ENCODE assay signal across 28 mouse cellular contexts in genomic region chr2:113774150-113774805, GRCm38 (mm10). TPM values are rescaled to one million over a fixed set of nuclear protein-coding genes. Genes with fewer than 3 reads are reported as not detected.
DNase-seq lines count a peak whose midpoint lies in the region; ATAC-seq and TF ChIP-seq lines count a peak whose summit lies in the region.
"Had no signal": no experiment of that assay in that cellular context is flagged by ENCODE, and none has a peak within 500 bp of the region (broad histone marks: within the 10 kb centered on the region; RNA-seq: fewer than 3 reads in every experiment).

No protein-coding gene starts in this region.

- no peaks in the 10 kb centered on the region for H3K9me3 ChIP-seq in kidney, embryonic 15.5 days (replicated peaks)
- H3K9me3 ChIP-seq in kidney, embryonic 16.5 days (ENCODE audit: low read length) = no peaks in the 10 kb centered on the region
- H3K9me3 ChIP-seq in CH12.LX (replicated peaks; ENCODE audit: low read length) = no peaks in the 10 kb centered on the region
- no peaks in the 10 kb centered on the region for H3K9me3 ChIP-seq in intestine, embryonic 15.5 days
- no peaks in the 10 kb centered on the region for H3K9me3 ChIP-seq in liver, embryonic 15.5 days (replicated peaks)
- H3K9me3 ChIP-seq: embryonic facial prominence, embryonic 10.5 days; heart, embryonic 15.5 days; limb, embryonic 15.5 days; lung, embryonic 15.5 days; midbrain, embryonic 10.5 days; neural tube, embryonic 13.5 days had no signal

- no peak overlapping the region for H3K4me2 ChIP-seq in kidney, embryonic 15.5 days
- no peak overlapping the region for H3K4me2 ChIP-seq in kidney, embryonic 16.5 days (replicated peaks; ENCODE audit: low read depth, low read length)
- peak overlapping the region; percentile 21; the same call in 1 of the 2 replicates for H3K4me2 ChIP-seq in CH12.LX (ENCODE audit: insufficient read depth, low read depth, poor library complexity, severe bottlenecking)
- no peak overlapping the region; the same call in 1 of the 2 replicates for H3K4me2 ChIP-seq in intestine, embryonic 15.5 days (replicated peaks)
- 0 out of 2 replicates have a peak overlapping the region, but pooled peaks have one; percentile 10 for H3K4me2 ChIP-seq in liver, embryonic 15.5 days
- H3K4me2 ChIP-seq: heart, embryonic 15.5 days; limb, embryonic 15.5 days; lung, embryonic 15.5 days; neural tube, embryonic 13.5 days had no signal

- TF ChIP-seq EP300 in CH12.LX (IDR thresholded peaks at IDR 0.05; ENCODE audit: low read length) = no peak

- TF ChIP-seq CTCF in CH12.LX (conservative IDR thresholded peaks at IDR 0.05 in 1 of 2, IDR thresholded peaks at IDR 0.05 in 1 of 2; ENCODE audit: low read depth in 2 of 2, low read length in 2 of 2) = no peak

- H3K27ac ChIP-seq in kidney, embryonic 15.5 days = no peak overlapping the region
- H3K27ac ChIP-seq in kidney, embryonic 16.5 days (ENCODE audit: low read length) = no peak overlapping the region
- no peak overlapping the region for H3K27ac ChIP-seq in CH12.LX (ENCODE audit: insufficient read depth, low read depth)
- no peak overlapping the region for H3K27ac ChIP-seq in intestine, embryonic 15.5 days
- H3K27ac ChIP-seq in liver, embryonic 15.5 days (replicated peaks) = no peak overlapping the region
- H3K27ac ChIP-seq: embryonic facial prominence, embryonic 10.5 days; heart, embryonic 15.5 days; left cerebral cortex, adult 2 months; limb, embryonic 15.5 days; lung, embryonic 15.5 days; midbrain, embryonic 10.5 days; neural tube, embryonic 13.5 days had no signal

- no peak for TF ChIP-seq POLR2A in CH12.LX (IDR thresholded peaks at IDR 0.05; ENCODE audit: low read depth, low read length)

- no peak overlapping the region for H3K9ac ChIP-seq in kidney, embryonic 15.5 days
- H3K9ac ChIP-seq in kidney, embryonic 16.5 days (replicated peaks; ENCODE audit: low read length) = no peak overlapping the region
- H3K9ac ChIP-seq in CH12.LX (ENCODE audit: insufficient read depth, low read depth) = no peak overlapping the region
- no peak overlapping the region for H3K9ac ChIP-seq in intestine, embryonic 15.5 days
- no peak overlapping the region for H3K9ac ChIP-seq in liver, embryonic 15.5 days
- H3K9ac ChIP-seq: forebrain, postnatal 0 days; heart, embryonic 15.5 days; limb, embryonic 15.5 days; lung, embryonic 15.5 days; neural tube, embryonic 13.5 days had no signal

- ATAC-seq in kidney, embryonic 15.5 days (replicated peaks; ENCODE audit: low FRiP score) = 0 out of 2 replicates have a peak, but pooled peaks have one; percentile 6
- ATAC-seq in kidney, embryonic 16.5 days (ENCODE audit: low FRiP score, low TSS enrichment) = no peak; the same call in 1 of the 2 replicates
- ATAC-seq in intestine, embryonic 15.5 days = peak; percentile 97
- no peak for ATAC-seq in liver, embryonic 15.5 days (ENCODE audit: insufficient read depth)
- no peak for ATAC-seq in erythroid progenitor cell, adult 5-6 weeks (replicated peaks; ENCODE audit: low FRiP score, poor library complexity, severe bottlenecking)
- ATAC-seq: forebrain, postnatal 0 days; hindbrain, embryonic 16.5 days; midbrain, embryonic 16.5 days had no signal

- 0 out of 2 replicates have a peak, but pooled peaks cover 3% of the 10 kb centered on the region for H3K4me1 ChIP-seq in kidney, embryonic 15.5 days
- H3K4me1 ChIP-seq in kidney, embryonic 16.5 days (ENCODE audit: insufficient read depth, low read length) = no peaks in the 10 kb centered on the region
- H3K4me1 ChIP-seq in CH12.LX (ENCODE audit: control insufficient read depth in 1 of 2, insufficient read depth in 2 of 2) = no peaks in the 10 kb centered on the region
- H3K4me1 ChIP-seq in intestine, embryonic 15.5 days (replicated peaks) = no peaks in the 10 kb centered on the region
- no peaks in the 10 kb centered on the region for H3K4me1 ChIP-seq in liver, embryonic 15.5 days (replicated peaks)
- H3K4me1 ChIP-seq: embryonic facial prominence, embryonic 10.5 days; heart, embryonic 15.5 days; limb, embryonic 15.5 days; lung, embryonic 15.5 days; midbrain, embryonic 10.5 days; neural tube, embryonic 13.5 days had no signal

- dilution Hi-C loops in CH12.LX (cut with MboI; ENCODE audit: extremely low pct_ligation_motif_present, extremely low pct_unique_long_range_greater_than_20kb, low sequenced_read_pairs) = no loop called here

- H3K4me3 ChIP-seq in kidney, embryonic 15.5 days (replicated peaks) = no peak overlapping the region
- H3K4me3 ChIP-seq in kidney, embryonic 16.5 days (ENCODE audit: low read length) = no peak overlapping the region
- no peak overlapping the region for H3K4me3 ChIP-seq in CH12.LX (replicated peaks in 1 of 3; ENCODE audit: low read depth in 2 of 3, low read length in 2 of 3, poor library complexity in 1 of 3)
- H3K4me3 ChIP-seq in intestine, embryonic 15.5 days (replicated peaks) = no peak overlapping the region
- H3K4me3 ChIP-seq in liver, embryonic 15.5 days (replicated peaks) = no peak overlapping the region
- H3K4me3 ChIP-seq: embryonic facial prominence, embryonic 10.5 days; heart, embryonic 15.5 days; left cerebral cortex, adult 2 months; limb, embryonic 15.5 days; lung, embryonic 15.5 days; midbrain, embryonic 10.5 days; myocyte; neural tube, embryonic 13.5 days had no signal

- TF ChIP-seq RAD21 in CH12.LX (IDR thresholded peaks at IDR 0.05; ENCODE audit: low read depth, low read length) = no peak

- no peaks in the 10 kb centered on the region for H3K79me2 ChIP-seq in CH12.LX (replicated peaks; ENCODE audit: control insufficient read depth, extremely low read depth, insufficient read depth, poor library complexity, severe bottlenecking)

- H3K27me3 ChIP-seq in kidney, embryonic 15.5 days = no peaks in the 10 kb centered on the region
- H3K27me3 ChIP-seq in kidney, embryonic 16.5 days (ENCODE audit: insufficient read depth, low read length) = no peaks in the 10 kb centered on the region
- H3K27me3 ChIP-seq in CH12.LX (replicated peaks) = no peaks in the 10 kb centered on the region
- H3K27me3 ChIP-seq in intestine, embryonic 15.5 days (replicated peaks) = no peaks in the 10 kb centered on the region
- no peaks in the 10 kb centered on the region for H3K27me3 ChIP-seq in liver, embryonic 15.5 days
- H3K27me3 ChIP-seq: heart, embryonic 15.5 days; lung, embryonic 15.5 days; neural tube, embryonic 13.5 days; Patski had no signal

- no peak for DNase-seq in CH12.LX (ENCODE audit: extremely low read depth)
- no peak for DNase-seq in right cerebral cortex, postnatal 4 days
- no peak for DNase-seq in right cerebral cortex, postnatal 14 days
- DNase-seq: cerebellum, adult 11 months; cerebellum, postnatal 10 days; forebrain, postnatal 0 days; gastrocnemius, postnatal 14 days; heart, postnatal 4 days; layer of hippocampus, adult 9-11 months; left cerebral cortex, postnatal 4 days; retina, postnatal 1 day had no signal

- WGBS in kidney, embryonic 15.5 days = 69% methylated on average over 6 of the region's 6 CpGs
- 74% methylated on average over 6 of the region's 6 CpGs for WGBS in kidney, embryonic 16.5 days
- WGBS in intestine, embryonic 15.5 days = 58% methylated on average over 6 of the region's 6 CpGs
- WGBS in liver, embryonic 15.5 days (ENCODE audit: insufficient replicate concordance) = 41% methylated on average over 6 of the region's 6 CpGs

- H3K36me3 ChIP-seq in kidney, embryonic 15.5 days = no peaks in the 10 kb centered on the region
- no peaks in the 10 kb centered on the region for H3K36me3 ChIP-seq in kidney, embryonic 16.5 days (ENCODE audit: insufficient read depth, low read length)
- H3K36me3 ChIP-seq in CH12.LX (replicated peaks in 1 of 2; ENCODE audit: control insufficient read depth in 1 of 2, insufficient read depth in 1 of 2, low read length in 1 of 2) = no peaks in the 10 kb centered on the region
- H3K36me3 ChIP-seq in intestine, embryonic 15.5 days = no peaks in the 10 kb centered on the region
- no peaks in the 10 kb centered on the region for H3K36me3 ChIP-seq in liver, embryonic 15.5 days (replicated peaks)
- H3K36me3 ChIP-seq: embryonic facial prominence, embryonic 10.5 days; G1E; heart, embryonic 15.5 days; limb, embryonic 15.5 days; lung, embryonic 15.5 days; midbrain, embryonic 10.5 days had no signal

- in situ Hi-C loops in CH12.LX (cut with MboI; ENCODE audit: low pct_ligation_motif_present, low pct_unique_long_range_greater_than_20kb, low sequenced_read_pairs) = no loop called here

TF ChIP-seq in CH12.LX, 34 proteins besides CTCF, POLR2A, EP300 and RAD21 (continues in another document):
- TF ChIP-seq BHLHE40 (IDR thresholded peaks at IDR 0.05; ENCODE audit: low read depth, low read length) (no peak), IRF4 (IDR thresholded peaks at IDR 0.05; ENCODE audit: low read depth, low read length) (no peak), GABPA (IDR thresholded peaks at IDR 0.05; ENCODE audit: insufficient replicate concordance, low read depth, low read length) (no peak), MAFK (IDR thresholded peaks at IDR 0.05; ENCODE audit: insufficient replicate concordance, low read length) (no peak), PAX5 (IDR thresholded peaks at IDR 0.05; ENCODE audit: low read length) (no peak), MXI1 (IDR thresholded peaks at IDR 0.05; ENCODE audit: low read depth, low read length) (no peak)

RNA-seq across cellular contexts. Expression of gene Grem1, which starts 15.8 kb away (rescaled TPM):
- 0.27 and 0.30 TPM in 2 replicates for polyA plus RNA-seq in kidney, embryonic 15.5 days (2015; fragmentation: Nextera tagmentation; extraction: Ambion mirVana)
- 0.17 and 0.19 TPM in 2 replicates for polyA plus RNA-seq in kidney, embryonic 16.5 days (2015; fragmentation: Nextera tagmentation; extraction: Ambion mirVana)
- not detected in 2 replicates for total RNA-seq in CH12.LX (2012; rRNA removed)
- total RNA-seq in CH12.LX (2014; rRNA removed) = not detected in 2 replicates
- polyA plus RNA-seq in CH12.LX (2012; ENCODE audit: insufficient read length, low read depth) = not detected in 2 replicates
- 8.1 and 9.0 TPM in 2 replicates for polyA plus RNA-seq in intestine, embryonic 15.5 days (2015; fragmentation: Nextera tagmentation; extraction: Ambion mirVana)
- 0.02 and 0.05 TPM in 2 replicates for polyA plus RNA-seq in liver, embryonic 15.5 days (2015; fragmentation: Nextera tagmentation; extraction: Ambion mirVana)
- total RNA-seq in erythroid progenitor cell, adult 5-6 weeks (2015; ENCODE audit: low replicate concordance) = not detected in 2 replicates
- 0.13 and 0.30 TPM in 2 replicates for total RNA-seq in erythroid progenitor cell, adult 5-6 weeks (2017; ENCODE audit: low replicate concordance)
- total RNA-seq: heart, postnatal 4 days had no signal
- polyA plus RNA-seq: G1E had no signal

RNA-seq across cellular contexts. Expression of gene Scg5, which starts 54.6 kb away (rescaled TPM):
- 5.2 and 8.6 TPM in 2 replicates for polyA plus RNA-seq in kidney, embryonic 15.5 days (2015; fragmentation: Nextera tagmentation; extraction: Ambion mirVana)
- 6.7 and 6.8 TPM in 2 replicates for polyA plus RNA-seq in kidney, embryonic 16.5 days (2015; fragmentation: Nextera tagmentation; extraction: Ambion mirVana)
- 0.25 TPM in 1 of 2 replicates, not detected in the other for total RNA-seq in CH12.LX (2012; rRNA removed)
- not detected in 2 replicates for total RNA-seq in CH12.LX (2014; rRNA removed)
- not detected in 2 replicates for polyA plus RNA-seq in CH12.LX (2012; ENCODE audit: insufficient read length, low read depth)
- 13.3 and 13.6 TPM in 2 replicates for polyA plus RNA-seq in intestine, embryonic 15.5 days (2015; fragmentation: Nextera tagmentation; extraction: Ambion mirVana)
- 0.09 and 0.14 TPM in 2 replicates for polyA plus RNA-seq in liver, embryonic 15.5 days (2015; fragmentation: Nextera tagmentation; extraction: Ambion mirVana)
- 3.2 and 8.4 TPM in 2 replicates for total RNA-seq in erythroid progenitor cell, adult 5-6 weeks (2015; ENCODE audit: low replicate concordance)
- 1.7 TPM in 1 of 2 replicates, not detected in the other for total RNA-seq in erythroid progenitor cell, adult 5-6 weeks (2017; ENCODE audit: low replicate concordance)
- polyA plus RNA-seq: G1E had no signal

Comparison
In these comparisons a context has a peak if more than half of its experiments do, and no peak if none do; other contexts are left out.
1. ATAC-seq: peak in kidney, embryonic 15.5 days (single experiment) and intestine, embryonic 15.5 days (single experiment); none in kidney, embryonic 16.5 days (single experiment), liver, embryonic 15.5 days (single experiment) and erythroid progenitor cell, adult 5-6 weeks (single experiment).
2. H3K4me2 ChIP-seq: peak in CH12.LX (single experiment) and liver, embryonic 15.5 days (single experiment); none in kidney, embryonic 15.5 days (single experiment), kidney, embryonic 16.5 days (single experiment) and intestine, embryonic 15.5 days (single experiment).